Mouse (Mus musculus): ENCODE measurements around the gene Emb. TPM values are rescaled to one million over a fixed set of nuclear protein-coding genes. Genes with fewer than 3 reads are reported as not detected.

Emb gene
- total and polyA plus RNA-seq, 3 experiments: 2.7 to 9.3 (median 8.8) TPM

DNA sequence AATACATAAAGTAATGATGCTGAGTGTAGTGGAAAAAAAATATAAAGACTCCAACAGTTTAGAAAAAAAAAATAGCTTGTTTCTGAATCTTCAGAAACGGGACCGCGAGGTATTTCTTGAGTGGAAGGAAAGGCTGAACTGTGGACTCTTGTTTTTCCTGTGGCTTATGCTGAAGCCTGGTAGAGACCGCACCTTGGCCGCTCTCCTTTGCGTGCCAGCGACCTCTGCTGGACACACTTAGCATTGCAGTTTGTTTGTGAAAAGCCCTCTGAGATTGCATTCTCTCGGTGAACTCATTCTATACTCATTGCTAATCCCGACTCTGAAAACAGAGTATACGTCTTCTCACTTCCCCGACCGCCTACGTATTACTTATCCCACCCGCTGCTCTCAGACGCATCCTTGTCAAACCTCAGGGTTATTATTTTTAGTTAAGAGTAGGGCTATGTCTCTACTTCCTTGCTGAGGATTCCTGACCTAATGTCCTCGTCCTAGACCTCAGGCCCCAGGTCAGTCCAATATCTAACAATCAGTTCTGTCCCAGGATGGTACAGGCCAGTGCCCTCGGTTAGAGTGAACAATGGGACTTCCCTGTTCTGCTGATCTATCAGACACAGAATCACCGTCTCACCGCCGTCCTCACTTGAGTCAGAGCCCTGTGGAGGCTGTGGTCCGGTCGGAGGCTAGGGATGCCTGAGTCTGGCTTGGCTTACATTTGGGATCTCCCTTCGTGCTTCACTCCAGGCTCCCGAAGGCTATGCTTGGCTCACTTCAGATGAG is 103.3 kb downstream of the Emb start:
- WGBS: 21% methylated on average over 24 of the region's 24 CpGs
- no peak for TF ChIP-seq POLR2A (IDR thresholded peaks at IDR 0.05; ENCODE audit: insufficient read depth, low read depth, low read length)
- TF ChIP-seq CTCF (IDR thresholded peaks at IDR 0.05): peak; percentile 87
- TF ChIP-seq EP300 (IDR thresholded peaks at IDR 0.05; ENCODE audit: insufficient read depth, low read depth, low read length): 0 out of 2 replicates have a peak, but pooled peaks have one; percentile 27
- Histone ChIP-seq H3K27me3 (ENCODE audit: control insufficient read depth, insufficient read depth, low read length) (no peaks in the 10 kb centered on the region), H3K27ac (no peak overlapping the region), H3K36me3 (ENCODE audit: control insufficient read depth, insufficient read depth, low read length) (no peaks in the 10 kb centered on the region), H3K4me3 (no peak overlapping the region), H3K9ac (ENCODE audit: low read depth, low read length) (no peak overlapping the region), H3K79me2 (replicated peaks; ENCODE audit: control insufficient read depth, insufficient read depth, low read length) (no peaks in the 10 kb centered on the region), H3K4me1 (ENCODE audit: control insufficient read depth, insufficient read depth, low read length) (no peaks in the 10 kb centered on the region)
- DNase-seq: peak; percentile 45 to 71
- intact Hi-C loops (cut with DNase I): no loop called here

Other genes with a start within 250 kb of the Emb start
- gene Parp8, start 183.0 kb upstream of the Emb start, total RNA-seq (2021): 1 to 10 TPM; 9.2 to 9.5 TPM
- 7.9 and 14.7 TPM in 2 replicates for gene Parp8, start 183.0 kb upstream of the Emb start, polyA plus RNA-seq (2012; rRNA removed)
- gene Gm17509, start 12.5 kb downstream of the Emb start, total RNA-seq (2021): not detected
- gene Gm17509, start 12.5 kb downstream of the Emb start, polyA plus RNA-seq (2012; rRNA removed): not detected in 2 replicates

Measured in heart, adult 2 months (tissue).